ENCODE assay signal across 8 mouse cellular contexts in genomic region chr4:126745506-126746193, GRCm38 (mm10). TPM values are rescaled to one million over a fixed set of nuclear protein-coding genes. Genes with fewer than 3 reads are reported as not detected.
DNase-seq lines count a peak whose midpoint lies in the region; TF ChIP-seq lines count a peak whose summit lies in the region.
"Had no signal": no experiment of that assay in that cellular context is flagged by ENCODE, and none has a peak within 500 bp of the region (broad histone marks: within the 10 kb centered on the region; RNA-seq: fewer than 3 reads in every experiment).

No protein-coding gene starts in this region.

- no peak for TF ChIP-seq POLR2A in cortical plate, adult 2 months (IDR thresholded peaks at IDR 0.05; ENCODE audit: extremely low read depth, insufficient read depth, low read length)
- TF ChIP-seq POLR2A in lung, adult 2 months (IDR thresholded peaks at IDR 0.05; ENCODE audit: borderline replicate concordance, extremely low read depth, low read depth, low read length), result no peak

- no peak overlapping the region for H3K27ac ChIP-seq in cortical plate, adult 2 months (ENCODE audit: insufficient read depth, low read length)
- H3K27ac ChIP-seq: midbrain, embryonic 12.5 days had no signal

- no peak overlapping the region for H3K4me3 ChIP-seq in cortical plate, adult 2 months (ENCODE audit: insufficient read depth, low read length)
- no peak overlapping the region for H3K4me3 ChIP-seq in lung, adult 2 months (replicated peaks; ENCODE audit: extremely low read depth, low read depth, low read length)
- H3K4me3 ChIP-seq: midbrain, embryonic 12.5 days had no signal

- peaks cover 2% of the 10 kb centered on the region; the same call in 1 of the 2 replicates for H3K4me1 ChIP-seq in cortical plate, adult 2 months (ENCODE audit: control insufficient read depth, insufficient read depth, low read length)
- H3K4me1 ChIP-seq in lung, adult 2 months (ENCODE audit: control insufficient read depth, insufficient read depth, low read length), result peaks cover 2% of the 10 kb centered on the region; the same call in 1 of the 2 replicates

- peak; percentile 55 for TF ChIP-seq CTCF in cortical plate, adult 2 months (IDR thresholded peaks at IDR 0.05; ENCODE audit: extremely low read depth, insufficient read depth, low read length)
- peak; percentile 46 for TF ChIP-seq CTCF in lung, adult 2 months (IDR thresholded peaks at IDR 0.05; ENCODE audit: insufficient read depth, low read length)

- WGBS in lung, adult 2 months, result 47% methylated on average over 13 of the region's 13 CpGs

- DNase-seq in ovary, postnatal 14 days (ENCODE audit: low spot score), result peak; percentile 51
- DNase-seq in ovary, adult 18-20 months (ENCODE audit: low spot score), result no peak
- DNase-seq in adipocyte (ENCODE audit: low spot score), result peak; percentile 33
- DNase-seq in induced T-regulatory cell, adult 2 months (ENCODE audit: low read depth), result peak; percentile 79
- DNase-seq in lung, adult 2 months, result peak; percentile 49
- peak; percentile 40 for DNase-seq in spleen, adult 12 weeks (ENCODE audit: low spot score)

RNA-seq across cellular contexts. Expression of gene Ncdn, which starts 7.6 kb away (rescaled TPM):
- polyA plus RNA-seq in cortical plate, adult 2 months (2012; rRNA removed), result 896 and 954 TPM in 2 replicates
- polyA plus RNA-seq in lung, adult 2 months (2012; rRNA removed), result 31.5 and 31.9 TPM in 2 replicates

RNA-seq across cellular contexts. Expression of gene AU040320, which starts 7.7 kb away (rescaled TPM):
- polyA plus RNA-seq in cortical plate, adult 2 months (2012; rRNA removed), result 43.0 and 43.6 TPM in 2 replicates
- polyA plus RNA-seq in lung, adult 2 months (2012; rRNA removed), result 28.8 and 39.4 TPM in 2 replicates

RNA-seq across cellular contexts. Expression of gene Tfap2e, which starts 9.6 kb away (rescaled TPM):
- polyA plus RNA-seq in cortical plate, adult 2 months (2012; rRNA removed), result not detected in 2 replicates
- 0.28 TPM in 1 of 2 replicates, not detected in the other for polyA plus RNA-seq in lung, adult 2 months (2012; rRNA removed)

Comparison
In these comparisons a context has a peak if more than half of its experiments do, and no peak if none do; other contexts are left out.
1. RNA of gene Ncdn, which starts 7.6 kb away (polyA plus RNA-seq): 896 to 954 TPM in cortical plate, adult 2 months; 31.5 to 31.9 TPM in lung, adult 2 months; every median in the first group is over 10 times any median in the second.